24 mouse cellular contexts compared by ENCODE assay signal in genomic region chr6:137976021-137976420, GRCm38 (mm10).
"Had no signal": no experiment of that assay in that cellular context is flagged by ENCODE, and none has a peak within 500 bp of the region (broad histone marks: within the 10 kb centered on the region; RNA-seq: fewer than 3 reads in every experiment).

No protein-coding gene starts in this region.

- H3K4me3 ChIP-seq: embryonic facial prominence, embryonic 12.5 days; embryonic facial prominence, embryonic 13.5 days; embryonic facial prominence, embryonic 15.5 days; erythroblast, embryonic 14.5 days; forebrain, embryonic 10.5 days; forebrain, embryonic 12.5 days; forebrain, embryonic 13.5 days; forebrain, embryonic 15.5 days; gastrocnemius, adult 2 months; heart, adult 2 months had no signal

- DNase-seq: cerebellum, adult 8-10 months; cerebellum, adult 9-10 months; cerebellum, adult 9-11 months; cerebellum, postnatal 10 days; cerebellum, postnatal 14 days; cerebellum, postnatal 25 days; cerebellum, postnatal 36 days; embryo, embryonic 11 days; forebrain, postnatal 0 days; gastrocnemius, adult 2 months; gastrocnemius, postnatal 10 days; gastrocnemius, postnatal 14 days; gastrocnemius, postnatal 25 days; gastrocnemius, postnatal 36 days; heart, adult 18-20 months; heart, adult 2 months had no signal

- H3K9me3 ChIP-seq: embryonic facial prominence, embryonic 13.5 days; embryonic facial prominence, embryonic 15.5 days; forebrain, embryonic 12.5 days; forebrain, embryonic 15.5 days had no signal

- H3K4me1 ChIP-seq: embryonic facial prominence, embryonic 12.5 days; embryonic facial prominence, embryonic 13.5 days; embryonic facial prominence, embryonic 15.5 days had no signal

- H3K27me3 ChIP-seq: embryonic facial prominence, embryonic 12.5 days; embryonic facial prominence, embryonic 13.5 days; embryonic facial prominence, embryonic 15.5 days; forebrain, embryonic 12.5 days; forebrain, embryonic 13.5 days; forebrain, embryonic 15.5 days had no signal

- H3K36me3 ChIP-seq: embryonic facial prominence, embryonic 12.5 days; embryonic facial prominence, embryonic 13.5 days; embryonic facial prominence, embryonic 15.5 days; forebrain, embryonic 10.5 days; forebrain, embryonic 12.5 days; forebrain, embryonic 15.5 days had no signal

- H3K27ac ChIP-seq: embryonic facial prominence, embryonic 12.5 days; embryonic facial prominence, embryonic 13.5 days; embryonic facial prominence, embryonic 15.5 days; forebrain, embryonic 10.5 days; forebrain, embryonic 12.5 days; forebrain, embryonic 13.5 days; forebrain, embryonic 15.5 days; gastrocnemius, adult 2 months; heart, adult 2 months had no signal
